Mouse (Mus musculus): ENCODE measurements around the gene Hspb1. TPM values are rescaled to one million over a fixed set of nuclear protein-coding genes. Genes with fewer than 3 reads are reported as not detected.

Hspb1 gene
- polyA plus RNA-seq, 1 experiment: 233 TPM

DNA sequence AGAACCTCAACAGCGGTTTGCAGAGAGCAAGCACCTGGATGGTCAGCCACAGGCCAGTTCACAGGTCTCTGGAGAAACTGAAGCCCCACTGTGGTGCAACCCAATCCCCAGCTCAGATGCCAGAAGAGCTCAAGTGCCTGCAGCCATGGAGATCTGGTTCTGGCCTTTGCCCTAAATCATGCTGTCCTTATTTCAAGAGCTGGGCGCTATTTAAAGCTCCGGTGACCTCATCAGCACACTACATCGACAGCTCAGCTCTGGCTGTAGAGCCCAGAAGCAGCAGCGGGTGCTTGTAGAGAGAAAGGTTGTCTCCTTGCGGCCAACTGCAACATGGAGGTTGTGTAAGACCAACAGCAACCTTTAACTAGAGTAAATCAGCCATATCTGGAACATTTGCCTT is 26.4 kb downstream of the Hspb1 start:
- Histone ChIP-seq H3K4me1 (ENCODE audit: control insufficient read depth, insufficient read depth, insufficient read length, low read length) (peaks cover 44% of the 10 kb centered on the region), H3K4me3 (ENCODE audit: insufficient read depth, low read depth, low read length) (no peak overlapping the region), H3K27ac (replicated peaks; ENCODE audit: low read depth, low read length) (peak overlapping the region; percentile 98)

- Histone ChIP-seq H3K4me3 (ENCODE audit: insufficient read depth, low read depth, low read length) (no peak overlapping the region), H3K27ac (replicated peaks; ENCODE audit: low read depth, low read length) (peak overlapping the region; percentile 99), H3K4me1 (ENCODE audit: control insufficient read depth, insufficient read depth, insufficient read length, low read length) (peaks cover 48% of the 10 kb centered on the region)
These were observed 28.4 kb downstream of the Hspb1 start for GRCm38 (mm10) chr5:135916051-135916565.

DNA sequence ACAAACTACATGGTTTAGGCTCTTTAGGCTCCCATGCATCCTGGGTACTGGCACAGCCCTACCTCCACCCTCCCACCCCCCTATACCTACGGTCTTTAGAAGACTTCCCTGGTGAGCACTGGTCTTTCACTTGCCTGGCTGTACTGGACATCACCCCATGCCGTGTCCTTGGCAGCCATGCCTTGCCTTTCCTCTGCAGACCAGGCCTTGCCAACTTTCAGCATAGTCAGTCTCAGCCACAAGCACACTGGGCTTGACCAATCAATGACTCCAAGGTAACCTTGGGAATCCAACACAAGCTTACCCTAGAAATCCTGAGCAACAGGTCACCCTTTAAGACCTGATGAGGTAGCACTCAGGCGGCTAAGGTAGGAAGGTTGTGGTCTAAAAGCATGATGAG is 28.9 kb downstream of the Hspb1 start:
- Histone ChIP-seq H3K4me3 (ENCODE audit: insufficient read depth, low read depth, low read length) (no peak overlapping the region), H3K4me1 (ENCODE audit: control insufficient read depth, insufficient read depth, insufficient read length, low read length) (peaks cover 43% of the 10 kb centered on the region), H3K27ac (replicated peaks; ENCODE audit: low read depth, low read length) (peak overlapping the region; percentile 99)

DNA sequence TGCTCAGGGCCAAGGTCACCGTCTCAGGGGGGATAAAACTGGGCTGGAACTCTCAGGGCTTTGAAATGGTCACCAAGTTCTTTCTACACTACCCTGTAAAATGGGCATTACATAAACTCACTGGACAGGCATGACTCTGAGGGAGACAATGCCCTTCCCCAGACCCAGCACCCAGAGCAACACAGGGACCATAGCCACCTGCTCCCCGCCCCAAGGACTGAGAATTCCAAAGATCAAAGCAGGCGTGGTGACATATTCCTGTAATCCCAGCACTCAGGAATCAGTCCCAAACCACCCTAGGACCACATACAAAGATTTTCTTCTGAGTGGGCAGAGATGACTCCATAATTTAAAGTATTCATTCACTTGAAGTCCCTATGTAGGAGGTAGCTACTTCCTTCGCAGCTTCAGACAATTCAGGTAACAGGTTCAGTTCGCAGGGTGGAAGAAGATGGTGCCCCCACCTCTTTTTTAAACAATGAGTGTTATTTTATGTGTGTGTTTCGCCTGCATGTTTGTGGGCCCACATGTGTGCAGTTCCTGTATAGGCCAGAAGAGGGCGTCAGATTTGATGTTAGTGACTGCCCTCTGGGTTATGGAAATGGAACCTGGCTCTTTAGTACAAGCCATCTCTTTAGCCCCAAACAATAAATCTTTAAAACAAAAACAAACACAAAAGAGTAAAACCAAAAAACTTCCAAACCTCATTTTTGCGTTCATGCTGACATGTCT is 29.8 kb downstream of the Hspb1 start:
- no peak overlapping the region for H3K4me3 ChIP-seq (ENCODE audit: insufficient read depth, low read depth, low read length)
- peak overlapping the region; percentile 99 for H3K27ac ChIP-seq (replicated peaks; ENCODE audit: low read depth, low read length)

DNA sequence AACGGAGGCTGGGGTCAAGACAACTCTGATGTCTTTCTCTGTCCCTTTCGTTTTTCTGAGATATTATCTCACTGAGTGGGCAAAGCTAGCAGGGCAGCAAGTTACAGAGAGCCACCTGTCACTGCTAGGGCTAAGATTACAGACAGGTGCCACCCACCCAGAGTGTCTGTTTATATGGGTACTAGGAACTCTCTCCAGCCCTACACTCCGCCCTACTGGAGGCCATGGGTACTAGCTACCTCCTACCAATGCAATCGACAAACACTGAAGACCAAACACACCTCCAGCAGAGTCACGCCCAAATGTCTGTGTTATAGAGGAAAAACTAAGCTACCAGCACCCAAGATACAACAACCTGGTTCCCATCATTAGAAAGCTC is 30.3 kb downstream of the Hspb1 start:
- Histone ChIP-seq H3K4me1 (ENCODE audit: control insufficient read depth, insufficient read depth, insufficient read length, low read length) (peaks cover 40% of the 10 kb centered on the region), H3K4me3 (ENCODE audit: insufficient read depth, low read depth, low read length) (no peak overlapping the region), H3K27ac (replicated peaks; ENCODE audit: low read depth, low read length) (peak overlapping the region; percentile 99)

More for the DNA sequence above, 29.8 kb downstream of the Hspb1 start:
- peaks cover 44% of the 10 kb centered on the region for H3K4me1 ChIP-seq (ENCODE audit: control insufficient read depth, insufficient read depth, insufficient read length, low read length)

- no peak overlapping the region for H3K4me3 ChIP-seq (ENCODE audit: insufficient read depth, low read depth, low read length)
- H3K4me1 ChIP-seq (ENCODE audit: control insufficient read depth, insufficient read depth, insufficient read length, low read length): peaks cover 36% of the 10 kb centered on the region
- peak overlapping the region; percentile 99; the same call in 1 of the 2 replicates for H3K27ac ChIP-seq (replicated peaks; ENCODE audit: low read depth, low read length)
These were observed 30.9 kb downstream of the Hspb1 start for GRCm38 (mm10) chr5:135918593-135918992.

DNA sequence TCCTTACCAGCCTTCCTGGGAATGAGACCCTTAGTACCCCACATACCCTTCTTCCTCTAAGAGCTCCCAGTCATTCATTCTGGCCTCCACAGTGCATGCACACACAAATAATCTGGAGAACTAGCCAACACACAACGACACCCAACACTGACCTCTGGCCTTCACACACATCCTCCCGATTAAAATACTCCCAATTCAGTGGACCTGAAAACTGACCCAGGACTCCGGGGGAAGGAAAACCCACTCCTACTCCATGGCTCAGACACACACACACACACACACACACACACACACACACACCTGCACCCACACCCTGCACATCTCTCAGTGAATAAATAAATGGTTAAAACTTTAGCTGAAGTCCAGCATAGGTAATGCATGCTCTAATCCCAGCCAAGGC is 32.2 kb downstream of the Hspb1 start:
- Histone ChIP-seq H3K4me1 (ENCODE audit: control insufficient read depth, insufficient read depth, insufficient read length, low read length) (peaks cover 30% of the 10 kb centered on the region), H3K4me3 (ENCODE audit: insufficient read depth, low read depth, low read length) (no peak overlapping the region), H3K27ac (replicated peaks; ENCODE audit: low read depth, low read length) (peak overlapping the region; percentile 46)

DNA sequence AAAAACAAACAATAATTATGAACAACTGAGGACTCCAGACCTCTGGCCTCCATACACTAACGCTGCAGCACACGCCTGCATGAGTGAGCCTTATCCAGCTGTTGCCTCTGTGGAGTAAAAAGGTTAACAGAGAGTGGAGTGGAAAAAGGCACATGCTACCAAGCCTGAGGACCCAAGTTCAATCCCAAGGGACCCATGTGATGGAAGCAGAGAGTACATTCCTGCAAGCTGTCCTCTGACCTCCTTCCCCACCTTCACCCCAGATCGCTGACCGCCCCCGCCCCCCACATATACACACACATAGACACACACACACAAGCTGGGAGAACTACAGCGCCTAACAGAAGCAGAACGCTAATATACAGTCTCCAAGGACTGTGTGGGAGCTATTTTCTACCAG is 36.2 kb downstream of the Hspb1 start:
- Histone ChIP-seq H3K4me1 (ENCODE audit: control insufficient read depth, insufficient read depth, insufficient read length, low read length) (peaks cover 17% of the 10 kb centered on the region), H3K4me3 (ENCODE audit: insufficient read depth, low read depth, low read length) (no peak overlapping the region), H3K27ac (replicated peaks; ENCODE audit: low read depth, low read length) (peak overlapping the region; percentile 77)

GRCm38 (mm10) chr5:135929685-135930424 is 42.1 kb downstream of the Hspb1 start:
- peak overlapping the region; percentile 55 for H3K27ac ChIP-seq (replicated peaks; ENCODE audit: low read depth, low read length)
- no peak overlapping the region for H3K4me3 ChIP-seq (ENCODE audit: insufficient read depth, low read depth, low read length)
- peaks cover 10% of the 10 kb centered on the region for H3K4me1 ChIP-seq (ENCODE audit: control insufficient read depth, insufficient read depth, insufficient read length, low read length)

GRCm38 (mm10) chr5:135931526-135931925 is 43.8 kb downstream of the Hspb1 start:
- Histone ChIP-seq H3K4me3 (ENCODE audit: insufficient read depth, low read depth, low read length) (peak overlapping the region; percentile 54), H3K27ac (replicated peaks; ENCODE audit: low read depth, low read length) (peak overlapping the region; percentile 84), H3K4me1 (ENCODE audit: control insufficient read depth, insufficient read depth, insufficient read length, low read length) (peaks cover 6% of the 10 kb centered on the region)

GRCm38 (mm10) chr5:135932359-135932758 is 44.6 kb downstream of the Hspb1 start:
- Histone ChIP-seq H3K27ac (replicated peaks; ENCODE audit: low read depth, low read length) (peak overlapping the region; percentile 44), H3K4me3 (ENCODE audit: insufficient read depth, low read depth, low read length) (peak overlapping the region; percentile 47), H3K4me1 (ENCODE audit: control insufficient read depth, insufficient read depth, insufficient read length, low read length) (peaks cover 6% of the 10 kb centered on the region)

DNA sequence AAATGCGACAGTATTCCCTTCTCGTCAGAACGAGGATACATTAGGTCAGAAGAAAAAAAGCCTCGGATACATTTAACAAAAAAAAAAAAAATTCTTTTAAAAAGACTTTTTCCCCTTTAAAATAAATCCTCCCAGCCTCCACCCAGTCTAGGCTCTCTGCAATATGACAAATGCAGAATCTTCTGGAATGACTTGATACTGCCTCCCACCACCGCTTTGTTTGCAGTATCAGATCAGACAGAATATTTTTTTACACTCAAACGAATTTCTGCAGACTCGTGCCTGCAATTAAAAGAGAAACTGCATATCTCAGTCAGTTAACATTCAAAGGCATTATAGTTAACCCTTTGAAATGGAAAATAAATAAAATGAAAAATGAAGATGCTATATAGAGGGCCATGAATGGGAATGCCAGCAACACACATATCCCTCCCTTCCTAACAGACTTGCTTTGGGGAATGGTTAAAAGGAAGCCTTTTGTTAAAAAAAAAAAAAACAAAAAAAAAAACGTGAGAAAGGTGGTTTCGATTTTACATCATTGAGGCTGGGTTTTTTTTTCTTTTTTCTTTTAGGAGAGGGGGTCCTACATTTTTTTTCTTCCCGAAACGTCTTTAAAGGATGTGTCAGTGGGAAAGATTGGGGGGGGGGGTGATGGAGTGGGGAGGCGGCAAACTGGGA is 45.6 kb downstream of the Hspb1 start:
- Histone ChIP-seq H3K4me3 (ENCODE audit: insufficient read depth, low read depth, low read length) (peak overlapping the region; percentile 76), H3K27ac (replicated peaks; ENCODE audit: low read depth, low read length) (peak overlapping the region; percentile 93), H3K4me1 (ENCODE audit: control insufficient read depth, insufficient read depth, insufficient read length, low read length) (peaks cover 6% of the 10 kb centered on the region; the same call in 1 of the 2 replicates)

GRCm38 (mm10) chr5:135933900-135934441 is 46.3 kb downstream of the Hspb1 start:
- peak overlapping the region; percentile 93 for H3K27ac ChIP-seq (replicated peaks; ENCODE audit: low read depth, low read length)
- H3K4me1 ChIP-seq (ENCODE audit: control insufficient read depth, insufficient read depth, insufficient read length, low read length): peaks cover 5% of the 10 kb centered on the region; the same call in 1 of the 2 replicates
- H3K4me3 ChIP-seq (ENCODE audit: insufficient read depth, low read depth, low read length): peak overlapping the region; percentile 76

DNA sequence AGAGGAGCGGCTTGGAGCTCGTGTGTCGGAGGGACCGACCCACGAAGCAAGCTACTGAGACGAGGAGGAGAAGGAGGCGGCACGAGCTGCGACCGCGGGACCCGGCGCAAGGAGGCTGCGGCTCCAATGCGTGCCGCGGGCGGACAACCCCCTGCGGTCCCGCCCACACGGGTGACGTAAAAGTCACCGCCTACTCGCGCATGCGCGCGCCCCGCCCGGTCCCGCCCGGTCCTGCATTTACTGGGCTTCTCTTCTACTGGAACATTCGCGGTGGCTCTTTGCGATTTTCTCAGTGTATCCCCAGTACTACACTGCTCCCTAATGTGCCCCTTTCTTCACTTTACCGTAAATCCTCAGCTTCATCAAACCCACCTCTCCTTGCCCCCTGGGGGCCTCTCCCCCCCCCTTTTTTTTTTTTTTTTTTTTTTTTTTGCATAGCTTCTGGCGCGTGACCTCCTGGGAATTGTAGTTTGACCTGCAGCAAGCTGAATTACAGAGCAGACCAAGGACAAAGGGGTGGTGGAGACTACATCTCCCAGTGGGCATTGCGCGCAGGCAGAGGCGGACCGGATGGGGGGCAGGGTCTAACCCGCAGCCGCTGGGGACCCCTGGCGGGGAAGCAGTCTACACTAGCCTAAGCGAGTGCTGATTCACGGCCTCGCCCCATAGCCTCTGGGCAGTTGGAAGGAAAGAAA is 46.9 kb downstream of the Hspb1 start, which contains the start of gene Ywhag:
Gene Ywhag (minus strand): TSS at position 136 of the 695 bp plus-strand sequence.
- Histone ChIP-seq H3K27ac (replicated peaks; ENCODE audit: low read depth, low read length) (peak within 1 kb of the TSS; percentile 98), H3K4me1 (ENCODE audit: control insufficient read depth, insufficient read depth, insufficient read length, low read length) (no peaks in the 10 kb centered on the region; the same call in 1 of the 2 replicates), H3K4me3 (ENCODE audit: insufficient read depth, low read depth, low read length) (peak within 1 kb of the TSS; percentile 76)

All from brown adipose tissue, adult 24 weeks (tissue).